Mouse (Mus musculus) CH12.LX (cell line): ENCODE data around the gene Iqub.

Experiments
- CTCF ChIP-seq, 2 experiments: IDR thresholded peaks in 1 of 2; conservative IDR thresholded peaks in 1 of 2; 2 replicates each; pipeline ENCODE4 v1.5.1; 2011 to 2012; ENCODE audit warnings: low read depth in 2 of 2, low read length in 2 of 2, improper control_type of control experiment in 1 of 2, inconsistent platforms in 1 of 2, mild to moderate bottlenecking in 1 of 2, moderate library complexity in 1 of 2
- MYC ChIP-seq: IDR thresholded peaks from 2 replicates; pipeline ENCODE4 v1.6.1; 2011; ENCODE audit warnings: low read depth, mild to moderate bottlenecking, improper control_type of control experiment, low read length
- TCF12 ChIP-seq: IDR thresholded peaks from 2 replicates; pipeline ENCODE4 v1.6.1; 2014; ENCODE audit warnings: low read depth, mild to moderate bottlenecking, inconsistent platforms, low read length, improper control_type of control experiment

GRCm38 (mm10) chr6:24554427-24555086 lies 39.7 kb upstream of the Iqub start:
- TF ChIP-seq TCF12 (no peak), CTCF (conservative IDR thresholded peaks at IDR 0.05 in 1 of 2, IDR thresholded peaks at IDR 0.05 in 1 of 2; ENCODE audit: low read depth in 2 of 2, low read length in 2 of 2) (no peak), MYC (no peak)
